Mouse (Mus musculus) liver (tissue): Measurements from ENCODE around the gene Gtf2i.

Experiments
- DNase-seq: peaks from one replicate; pipeline ENCODE4 v3.0.0-alpha.2; 2020; ENCODE audit warnings: mixed read lengths

Gtf2i gene

DNA sequence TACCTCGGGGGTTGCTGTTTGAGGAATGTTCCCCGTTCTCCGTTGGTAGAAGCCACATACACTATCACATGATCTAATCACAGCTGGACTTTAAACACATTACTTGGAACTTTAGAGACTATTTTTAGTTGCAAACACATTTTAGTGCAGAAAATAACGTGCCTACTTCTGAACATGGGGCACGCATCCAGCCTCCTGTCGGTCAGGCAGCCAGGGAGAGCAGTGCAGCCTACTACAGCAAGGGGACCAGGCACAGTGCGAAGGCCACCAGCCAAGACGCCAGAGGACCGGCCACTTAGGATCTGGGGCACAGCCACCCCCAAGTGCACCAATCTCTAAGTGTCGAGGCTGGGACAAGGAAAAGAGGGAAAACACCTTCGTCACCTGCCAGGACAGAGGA is 39.5 kb downstream of the Gtf2i start:
- DNase-seq, result no peak

GRCm38 (mm10) chr5:134273761-134274160 is 40.8 kb downstream of the Gtf2i start:
- no peak for DNase-seq

GRCm38 (mm10) chr5:134272761-134273160 is 41.8 kb downstream of the Gtf2i start:
- DNase-seq, result no peak

DNA sequence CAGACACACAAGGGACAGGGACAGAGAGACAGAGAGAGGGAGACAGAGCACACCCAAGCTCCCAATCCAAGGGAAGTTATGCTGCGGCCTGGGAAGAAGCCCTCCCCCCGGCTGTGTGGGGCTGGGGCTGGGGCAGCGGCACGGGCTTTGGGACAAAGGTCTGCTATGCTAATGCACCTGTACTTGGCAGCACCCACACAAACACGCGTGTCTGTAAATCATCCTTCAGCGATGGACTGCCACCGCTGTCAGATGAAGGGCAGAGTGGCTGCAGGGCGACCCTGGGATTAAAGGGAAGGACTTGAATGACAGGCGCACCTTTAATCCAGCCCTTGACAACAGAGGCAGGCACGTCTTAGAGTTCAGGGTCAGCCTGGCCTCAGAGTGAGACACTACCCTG is 43.1 kb downstream of the Gtf2i start:
- no peak for DNase-seq

DNA sequence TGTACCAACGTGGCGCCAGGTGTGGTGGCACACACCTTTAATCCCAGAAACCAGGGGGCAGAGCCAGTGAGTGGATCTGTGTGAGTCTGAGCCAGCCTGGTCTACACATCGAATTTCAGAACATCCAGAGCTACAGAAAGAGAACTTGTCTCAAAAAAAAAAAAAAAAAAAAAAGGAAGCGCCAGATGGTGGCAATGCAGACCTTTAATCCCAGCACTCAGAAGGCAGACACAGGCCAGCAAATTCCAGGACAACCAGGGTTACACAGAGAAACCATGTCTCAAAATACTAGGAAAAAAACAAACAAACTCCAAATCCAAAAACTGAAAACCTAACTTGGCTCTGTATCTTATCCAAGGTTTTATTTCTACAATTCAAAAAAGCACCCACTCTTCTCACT is 44.0 kb downstream of the Gtf2i start:
- DNase-seq, result no peak

DNA sequence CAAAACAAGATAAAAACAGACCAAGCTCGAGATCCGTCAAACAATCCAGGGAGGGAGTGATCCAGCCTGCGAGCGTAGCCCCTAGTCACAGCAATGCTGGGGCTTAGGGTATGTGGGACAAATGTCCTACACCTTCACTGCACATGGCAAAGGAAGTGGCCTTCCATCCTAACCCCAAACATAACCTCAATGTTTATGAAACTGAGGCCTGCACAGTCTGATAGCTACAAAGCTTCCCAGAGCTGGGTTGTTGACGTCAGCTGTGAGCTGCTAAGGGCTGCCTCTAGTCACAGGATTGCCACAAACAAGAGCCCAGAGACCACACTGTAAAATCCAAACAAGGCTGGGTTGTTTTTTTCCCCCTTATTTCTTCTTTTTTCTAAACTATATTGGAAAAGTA is 44.8 kb downstream of the Gtf2i start:
- DNase-seq, result no peak

GRCm38 (mm10) chr5:134268751-134269150 is 45.8 kb downstream of the Gtf2i start:
- DNase-seq, result no peak

GRCm38 (mm10) chr5:134266404-134266803 is 48.2 kb downstream of the Gtf2i start:
- no peak for DNase-seq

- DNase-seq, result no peak
These were observed 48.7 kb downstream of the Gtf2i start for GRCm38 (mm10) chr5:134265890-134266289.

DNA sequence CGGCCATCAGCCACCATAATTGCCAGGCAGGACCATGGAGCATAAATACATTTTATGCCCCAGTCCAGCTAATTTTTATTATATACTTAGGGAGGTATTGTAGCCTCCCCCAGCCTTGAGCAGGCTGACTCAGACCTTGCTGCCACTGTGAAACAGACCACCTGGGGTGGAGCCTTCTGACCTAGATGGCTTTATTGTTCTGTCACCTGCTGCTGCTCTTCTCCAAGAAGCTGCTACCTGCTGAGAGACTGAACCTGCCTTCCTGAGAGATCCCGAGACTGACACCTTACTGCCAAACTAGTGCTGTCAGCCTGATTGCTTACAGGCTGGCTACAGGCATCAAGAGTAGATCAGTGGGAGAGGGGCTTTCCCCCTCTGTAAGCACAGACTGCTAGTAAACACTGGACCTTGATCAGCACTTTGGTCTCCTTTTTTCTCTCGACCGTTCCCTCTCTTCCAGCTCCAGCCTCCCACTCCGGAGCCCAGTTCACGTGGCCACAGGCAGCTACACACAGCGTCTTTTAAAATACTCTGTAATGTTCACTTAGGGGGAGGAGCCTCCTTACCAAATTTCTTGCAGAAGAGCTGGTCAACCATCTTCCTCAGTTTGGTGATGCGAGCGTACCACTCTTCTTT is 54.4 kb downstream of the Gtf2i start:
- no peak for DNase-seq

DNA sequence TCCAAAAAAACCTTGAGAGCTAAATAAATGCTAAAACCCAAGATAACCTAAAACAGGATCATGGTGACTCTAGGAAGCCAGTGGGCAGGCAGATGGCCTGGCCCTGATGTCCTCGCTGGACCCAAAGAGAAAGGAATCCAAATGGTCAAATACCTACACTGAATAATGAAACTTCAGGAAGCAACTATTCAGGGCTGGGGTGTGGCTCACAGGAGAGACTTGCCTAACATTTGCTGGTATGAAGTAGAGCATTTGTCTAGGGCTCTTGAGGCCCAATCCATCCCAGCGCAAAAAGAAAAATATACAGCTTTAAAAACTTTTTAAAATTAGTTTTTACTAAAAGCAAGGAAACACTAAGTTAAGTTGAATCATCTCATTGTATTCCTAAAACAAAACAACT is 55.6 kb downstream of the Gtf2i start:
- no peak for DNase-seq

DNA sequence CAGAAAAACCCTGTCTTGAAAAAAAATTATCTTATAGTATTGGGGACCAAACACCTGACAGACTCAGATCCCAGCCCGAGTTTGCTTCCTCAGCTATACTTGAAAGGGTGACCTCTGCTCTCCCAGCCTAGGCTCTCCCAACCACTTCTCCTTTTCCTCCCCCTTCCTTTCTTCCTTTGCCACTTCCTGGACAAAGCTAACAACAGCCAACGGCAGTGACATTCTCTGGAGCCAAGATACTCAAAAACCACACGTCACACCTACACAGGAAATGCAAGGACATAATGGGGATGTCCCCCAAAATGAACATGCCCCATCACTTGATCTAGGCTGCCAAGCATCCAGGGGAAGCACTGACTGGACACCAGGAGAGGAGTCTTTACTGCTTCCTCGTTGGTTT is 56.2 kb downstream of the Gtf2i start:
- no peak for DNase-seq

GRCm38 (mm10) chr5:134257349-134258031 is 57.1 kb downstream of the Gtf2i start:
- no peak for DNase-seq

- DNase-seq, result no peak
These were observed 59.3 kb downstream of the Gtf2i start for GRCm38 (mm10) chr5:134255294-134255693.

DNA sequence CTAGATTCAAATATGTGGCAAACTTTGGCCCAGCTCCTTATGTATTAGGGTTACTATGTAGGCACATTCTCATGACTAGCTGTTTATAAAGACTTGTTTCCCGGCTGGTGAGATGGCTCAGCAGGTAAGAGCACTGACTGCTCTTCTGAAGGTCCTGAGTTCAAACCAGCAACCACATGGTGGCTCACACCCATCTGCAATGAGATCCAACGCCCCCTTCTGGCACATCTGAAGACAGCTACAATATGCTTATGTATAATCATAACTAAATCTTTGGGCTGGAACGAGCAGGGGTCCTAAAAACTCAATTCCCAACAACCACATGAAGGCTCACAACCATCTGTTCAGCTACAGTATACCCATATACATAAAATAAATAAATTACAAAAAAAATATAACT is 60.8 kb downstream of the Gtf2i start:
- DNase-seq, result no peak

DNA sequence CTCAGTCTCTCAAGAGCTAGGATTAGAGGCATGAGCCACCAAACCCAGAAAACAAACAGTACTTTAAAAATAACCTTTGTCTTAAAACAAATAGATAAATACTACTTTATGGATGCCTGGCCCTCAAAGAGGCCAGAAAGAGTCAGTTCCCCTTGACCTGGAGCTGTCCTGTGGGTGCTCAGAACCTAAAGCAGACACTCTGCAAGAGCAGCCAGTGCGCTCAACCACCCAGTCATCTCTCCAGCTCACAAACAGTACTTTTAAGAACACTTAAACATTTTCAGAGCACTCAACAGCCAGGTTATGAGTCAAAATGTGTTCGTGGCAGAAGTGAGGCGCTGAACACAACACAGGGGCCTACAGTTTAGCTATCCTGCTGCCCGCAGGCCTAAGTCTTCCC is 63.5 kb downstream of the Gtf2i start:
- DNase-seq, result no peak

GRCm38 (mm10) chr5:134250601-134251000 is 64.0 kb downstream of the Gtf2i start:
- no peak for DNase-seq

GRCm38 (mm10) chr5:134249245-134249649 is 65.3 kb downstream of the Gtf2i start:
- no peak for DNase-seq

DNA sequence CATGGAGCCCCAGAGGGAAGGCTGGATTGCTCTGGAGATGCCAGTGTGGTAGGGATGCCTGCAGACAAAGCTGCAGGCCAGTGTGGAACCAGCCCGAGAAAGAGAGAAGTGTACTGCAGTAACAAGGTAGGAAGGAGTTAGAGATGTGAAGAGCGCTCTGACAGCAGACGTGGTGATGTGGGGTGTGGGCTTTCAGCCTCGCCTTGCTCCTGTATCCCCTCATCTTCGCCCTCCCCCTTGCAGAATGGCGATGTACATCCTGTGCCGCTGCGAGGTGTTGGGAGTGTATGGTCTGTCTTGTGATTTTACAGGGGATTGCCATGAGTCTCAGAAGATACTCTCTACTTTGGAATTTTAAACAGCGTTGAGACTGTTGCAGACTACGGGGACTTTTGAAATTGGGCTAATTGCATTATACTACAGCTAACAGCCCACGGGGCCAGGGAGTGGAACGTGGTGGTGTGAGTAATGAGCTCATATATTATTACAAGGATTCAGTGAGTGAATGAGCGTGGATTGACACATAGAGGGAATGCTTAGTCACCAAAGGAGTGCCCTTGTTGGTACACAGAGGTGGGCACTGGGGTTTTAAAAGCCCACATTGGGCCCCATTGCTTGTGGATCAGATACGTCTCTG is 65.8 kb downstream of the Gtf2i start:
- DNase-seq, result no peak

GRCm38 (mm10) chr5:134246146-134246545 is 68.4 kb downstream of the Gtf2i start:
- DNase-seq, result no peak

DNA sequence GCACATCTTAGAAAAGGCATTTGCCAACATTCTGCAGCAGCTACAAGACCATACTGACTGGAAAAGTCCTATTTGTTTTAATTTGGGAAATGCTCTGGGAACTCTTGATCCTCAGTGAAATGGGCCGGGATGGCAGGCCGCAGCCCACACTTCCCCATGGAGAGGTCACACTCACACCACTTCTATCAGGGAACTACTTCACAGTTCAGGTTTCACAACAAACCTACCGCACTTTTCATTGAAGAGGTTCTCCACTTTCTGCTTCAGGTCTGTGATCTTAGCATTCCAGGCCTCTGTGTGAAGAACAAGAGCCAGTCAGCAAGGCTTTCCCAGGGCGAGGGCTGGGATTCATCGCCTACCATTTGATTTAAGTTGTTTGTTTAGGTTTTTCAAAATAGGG is 69.7 kb downstream of the Gtf2i start:
- no peak for DNase-seq

GRCm38 (mm10) chr5:134243661-134244436 is 70.7 kb downstream of the Gtf2i start:
- DNase-seq, result no peak

DNA sequence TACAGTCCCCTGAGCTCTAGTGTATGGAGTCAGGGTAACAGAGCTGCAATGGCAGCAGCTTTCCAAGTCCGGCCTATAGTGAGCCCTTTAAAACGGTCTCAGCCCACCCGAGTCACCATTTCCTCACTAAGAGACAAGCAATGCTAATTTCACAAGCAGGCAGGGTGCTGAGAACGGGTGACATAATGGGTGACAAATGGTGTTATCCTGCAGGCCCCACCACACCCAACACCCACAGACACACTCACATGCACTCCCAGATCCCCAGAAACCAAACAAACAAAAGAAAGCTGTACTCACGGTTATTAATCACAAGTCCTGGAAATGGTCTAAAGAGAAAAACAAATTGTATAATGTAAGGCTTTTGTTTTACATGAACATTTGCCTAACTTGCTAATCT is 72.7 kb downstream of the Gtf2i start:
- no peak for DNase-seq
